Mouse (Mus musculus) embryo, embryonic 9.5 days (tissue): ENCODE results near the gene Lig3.
A peak's percentile ranks its signal among the peaks of the same experiment; 100 is the strongest.
"Not testable (repeated sequence)": the region's sequence is repeated elsewhere in the genome, so short reads cannot be mapped to it uniquely, and the experiment has no call there.

Experiments used
- DNase-seq: peaks from one replicate; pipeline ENCODE4 v3.0.0-alpha.2; 2017; ENCODE audit errors: extremely low spot score

The Lig3 gene

GRCm38 (mm10) chr11:82831008-82831893, 50.3 kb downstream of the Lig3 start:
- no peak for DNase-seq

- DNase-seq, result not testable (repeated sequence)
These were observed 51.5 kb downstream of the Lig3 start for GRCm38 (mm10) chr11:82832402-82832801.

- no peak for DNase-seq
These were observed 53.0 kb downstream of the Lig3 start for GRCm38 (mm10) chr11:82833929-82834328.

- not testable (repeated sequence) for DNase-seq
These were observed 53.5 kb downstream of the Lig3 start for GRCm38 (mm10) chr11:82834359-82834758.

- DNase-seq, result no peak
These were observed 54.9 kb downstream of the Lig3 start for GRCm38 (mm10) chr11:82835616-82836432.

GRCm38 (mm10) chr11:82837192-82837591, 56.3 kb downstream of the Lig3 start:
- DNase-seq, result no peak

GRCm38 (mm10) chr11:82837848-82838247, 56.9 kb downstream of the Lig3 start:
- DNase-seq, result no peak

- DNase-seq, result no peak
These were observed 57.6 kb downstream of the Lig3 start for GRCm38 (mm10) chr11:82838511-82838910.

- DNase-seq, result no peak
These were observed 64.0 kb downstream of the Lig3 start for GRCm38 (mm10) chr11:82844771-82845414.

- DNase-seq, result peak; percentile 53
These were observed 64.6 kb downstream of the Lig3 start for GRCm38 (mm10) chr11:82845415-82846078.

GRCm38 (mm10) chr11:82846079-82846436, 65.2 kb downstream of the Lig3 start:
- DNase-seq, result peak; percentile 31

- DNase-seq, result no peak
These were observed 66.0 kb downstream of the Lig3 start for GRCm38 (mm10) chr11:82846938-82847337.

- DNase-seq, result no peak
These were observed 66.7 kb downstream of the Lig3 start for GRCm38 (mm10) chr11:82847571-82848000.

- DNase-seq, result no peak
These were observed 69.4 kb downstream of the Lig3 start for GRCm38 (mm10) chr11:82850259-82850658.

GRCm38 (mm10) chr11:82852115-82852514, 71.2 kb downstream of the Lig3 start:
- DNase-seq, result no peak

- DNase-seq, result no peak
These were observed 71.6 kb downstream of the Lig3 start for GRCm38 (mm10) chr11:82852540-82852939.

GRCm38 (mm10) chr11:82852958-82853357, 72.0 kb downstream of the Lig3 start:
- DNase-seq, result no peak
